Mouse (Mus musculus) neural tube, embryonic 11.5 days (tissue): ENCODE data around the gene Ceacam16. TPM values are rescaled to one million over a fixed set of nuclear protein-coding genes. Genes with fewer than 3 reads are reported as not detected.
A peak's percentile ranks its signal among the peaks of the same experiment; 100 is the strongest.

ENCODE experiments used
- ATAC-seq: fragments of 200-750 bp; cut with Nextera tagmentation; 2 replicates; pipeline ENCODE4 v1.8.0; 2017; ENCODE audit warnings: moderate number of reproducible peaks, mild to moderate bottlenecking, moderate TSS enrichment, moderate library complexity; ENCODE audit not compliant: insufficient read depth, low FRiP score, low TSS enrichment
- DNase-seq: peaks from one replicate; pipeline ENCODE4 v3.0.0-alpha.2; 2015; ENCODE audit warnings: low spot score
- H3K27ac ChIP-seq: fragments of 300-500 bp; sonication (generic); 2 replicates; pipeline ENCODE4 v1.5.1; 2014; ENCODE audit warnings: low read depth, mild to moderate bottlenecking, low read length
- H3K27me3 ChIP-seq: fragments of 300-500 bp; sonication (generic); 2 replicates; pipeline ENCODE4 v1.6.1; 2014; ENCODE audit warnings: mild to moderate bottlenecking, low read length, mixed read lengths; ENCODE audit not compliant: control insufficient read depth, insufficient read depth
- H3K36me3 ChIP-seq: fragments of 300-500 bp; sonication (generic); 2 replicates; pipeline ENCODE4 v1.6.1; 2014; ENCODE audit warnings: mild to moderate bottlenecking, low read length, moderate library complexity, mixed read lengths; ENCODE audit not compliant: control insufficient read depth, insufficient read depth
- H3K4me1 ChIP-seq: fragments of 300-500 bp; sonication (generic); 2 replicates; pipeline ENCODE4 v1.6.1; 2014; ENCODE audit warnings: low read length, mixed read lengths; ENCODE audit not compliant: control insufficient read depth, insufficient read depth
- H3K4me2 ChIP-seq: fragments of 300-500 bp; sonication (generic); 2 replicates; pipeline ENCODE4 v1.6.1; 2014; ENCODE audit warnings: low read depth, mild to moderate bottlenecking, moderate library complexity
- H3K4me3 ChIP-seq: fragments of 300-500 bp; sonication (generic); 2 replicates; pipeline ENCODE4 v1.5.1; 2014; ENCODE audit warnings: low read depth, low read length
- H3K9ac ChIP-seq: fragments of 300-500 bp; sonication (generic); 2 replicates; pipeline ENCODE4 v1.6.1; 2014; ENCODE audit warnings: mild to moderate bottlenecking, low read length
- H3K9me3 ChIP-seq: fragments of 300-500 bp; sonication (generic); 2 replicates; pipeline ENCODE4 v1.6.1; 2016; ENCODE audit warnings: low read length; ENCODE audit not compliant: control insufficient read depth
- WGBS: fragments of 180-500 bp; shearing (Covaris S2); extraction: QIAGEN DNeasy Blood & Tissue Kit; methylation state at CpG from one replicate; pipeline ENCODE4 v1.1.7; 2014; 5-methylcytosine and 5-hydroxymethylcytosine counted together
- polyA plus RNA-seq: library from polyadenylated mRNA; unstranded; fragments of >200 nt; fragmentation: Nextera tagmentation; extraction: Ambion mirVana; gene quantifications from 2 replicates; pipeline ENCODE4 v1.2.1, GENCODE M21; 2014

Gene Ceacam16
- polyA plus RNA-seq, 1 experiment from 2014 or later: not detected

GRCm38 (mm10) chr7:19815296-19816223 lies 45.5 kb downstream of the Ceacam16 start:
- Histone ChIP-seq H3K4me3 (peak overlapping the region; percentile 31), H3K4me2 (peak overlapping the region; percentile 51), H3K4me1 (0 out of 2 replicates have a peak, but pooled peaks cover 9% of the 10 kb centered on the region), H3K27me3 (peaks cover 31% of the 10 kb centered on the region), H3K9ac (peak overlapping the region; percentile 39), H3K9me3 (peaks cover 3% of the 10 kb centered on the region; the same call in 1 of the 2 replicates), H3K27ac (no peak overlapping the region), H3K36me3 (no peaks in the 10 kb centered on the region)
- ATAC-seq: 0 out of 2 replicates have a peak, but pooled peaks have one; percentile 5
- WGBS: 29% methylated on average over 17 of the region's 17 CpGs
- no peak for DNase-seq

GRCm38 (mm10) chr7:19813579-19814122 lies 47.4 kb downstream of the Ceacam16 start:
- 0 out of 2 replicates have a peak, but pooled peaks cover 9% of the 10 kb centered on the region for H3K4me1 ChIP-seq
- H3K27me3 ChIP-seq: peaks cover 49% of the 10 kb centered on the region
- no peak overlapping the region for H3K4me2 ChIP-seq
- H3K4me3 ChIP-seq: no peak overlapping the region
- no peak for DNase-seq
- no peaks in the 10 kb centered on the region for H3K9me3 ChIP-seq
- no peak overlapping the region for H3K9ac ChIP-seq
- H3K27ac ChIP-seq: no peak overlapping the region
- H3K36me3 ChIP-seq: no peaks in the 10 kb centered on the region
- WGBS: 82% methylated on average over 6 of the region's 6 CpGs
- ATAC-seq: no peak

GRCm38 (mm10) chr7:19813161-19813560 lies 47.9 kb downstream of the Ceacam16 start:
- Histone ChIP-seq H3K4me3 (no peak overlapping the region), H3K27me3 (peaks cover 52% of the 10 kb centered on the region), H3K36me3 (no peaks in the 10 kb centered on the region), H3K4me1 (0 out of 2 replicates have a peak, but pooled peaks cover 9% of the 10 kb centered on the region), H3K9ac (no peak overlapping the region), H3K4me2 (no peak overlapping the region), H3K27ac (no peak overlapping the region), H3K9me3 (no peaks in the 10 kb centered on the region)
- no peak for DNase-seq
- no peak for ATAC-seq
- WGBS: 81% methylated on average over 4 of the region's 4 CpGs

- H3K27me3 ChIP-seq: peaks cover 45% of the 10 kb centered on the region
- H3K4me3 ChIP-seq: no peak overlapping the region
- WGBS: 5% methylated on average over 22 of the region's 22 CpGs
- H3K9ac ChIP-seq: no peak overlapping the region
- DNase-seq: peak; percentile 58
- no peak overlapping the region; the same call in 1 of the 2 replicates for H3K4me2 ChIP-seq
- H3K4me1 ChIP-seq: 0 out of 2 replicates have a peak, but pooled peaks cover 2% of the 10 kb centered on the region
- H3K9me3 ChIP-seq: no peaks in the 10 kb centered on the region
- ATAC-seq: no peak
- no peaks in the 10 kb centered on the region for H3K36me3 ChIP-seq
- no peak overlapping the region for H3K27ac ChIP-seq
These were observed 50.0 kb downstream of the Ceacam16 start for GRCm38 (mm10) chr7:19811114-19811513.

GRCm38 (mm10) chr7:19809369-19809768 lies 51.7 kb downstream of the Ceacam16 start:
- Histone ChIP-seq H3K27ac (no peak overlapping the region), H3K27me3 (peaks cover 42% of the 10 kb centered on the region), H3K4me3 (no peak overlapping the region), H3K9ac (no peak overlapping the region), H3K4me2 (no peak overlapping the region), H3K9me3 (no peaks in the 10 kb centered on the region), H3K4me1 (0 out of 2 replicates have a peak, but pooled peaks cover 2% of the 10 kb centered on the region), H3K36me3 (no peaks in the 10 kb centered on the region)
- DNase-seq (no peak), ATAC-seq (no peak)
- 2% methylated on average over 27 of the region's 27 CpGs for WGBS

- Histone ChIP-seq H3K36me3 (no peaks in the 10 kb centered on the region), H3K9me3 (no peaks in the 10 kb centered on the region), H3K9ac (no peak overlapping the region), H3K27me3 (peaks cover 31% of the 10 kb centered on the region), H3K4me1 (0 out of 2 replicates have a peak, but pooled peaks cover 2% of the 10 kb centered on the region), H3K27ac (no peak overlapping the region), H3K4me3 (no peak overlapping the region), H3K4me2 (no peak overlapping the region)
- ATAC-seq (no peak), DNase-seq (no peak)
- WGBS: 81% methylated on average over 8 of the region's 8 CpGs
These were observed 54.6 kb downstream of the Ceacam16 start for GRCm38 (mm10) chr7:19806356-19806969.

- H3K4me3 ChIP-seq: no peak overlapping the region
- H3K9me3 ChIP-seq: no peaks in the 10 kb centered on the region
- H3K27me3 ChIP-seq: no peaks in the 10 kb centered on the region
- no peak overlapping the region for H3K9ac ChIP-seq
- H3K4me1 ChIP-seq: no peaks in the 10 kb centered on the region
- DNase-seq (peak; percentile 70), ATAC-seq (no peak)
- no peak overlapping the region for H3K4me2 ChIP-seq
- H3K27ac ChIP-seq: no peak overlapping the region
- no peaks in the 10 kb centered on the region for H3K36me3 ChIP-seq
- WGBS: 28% methylated on average over 5 of the region's 7 CpGs
These were observed 58.1 kb downstream of the Ceacam16 start for GRCm38 (mm10) chr7:19802995-19803394.
